Mouse (Mus musculus) inflammation-experienced regulatory T-cells, adult 6 months (primary cell): Measurements from ENCODE around the gene Vbp1. TPM values are rescaled to one million over a fixed set of nuclear protein-coding genes. Genes with fewer than 3 reads are reported as not detected.

ENCODE experiments used
- ATAC-seq: one replicate; pipeline ENCODE4 v1.8.0; 2017
- polyA plus RNA-seq, 3 experiments: library from polyadenylated mRNA; unstranded; fragments of 100-300 nt; shearing (Covaris generic); gene quantifications; one replicate each; pipeline ENCODE4 v1.2.1; 2017

Gene Vbp1
- polyA plus RNA-seq: 100 to 1,000 TPM; 116 to 172 (median 117) TPM

DNA sequence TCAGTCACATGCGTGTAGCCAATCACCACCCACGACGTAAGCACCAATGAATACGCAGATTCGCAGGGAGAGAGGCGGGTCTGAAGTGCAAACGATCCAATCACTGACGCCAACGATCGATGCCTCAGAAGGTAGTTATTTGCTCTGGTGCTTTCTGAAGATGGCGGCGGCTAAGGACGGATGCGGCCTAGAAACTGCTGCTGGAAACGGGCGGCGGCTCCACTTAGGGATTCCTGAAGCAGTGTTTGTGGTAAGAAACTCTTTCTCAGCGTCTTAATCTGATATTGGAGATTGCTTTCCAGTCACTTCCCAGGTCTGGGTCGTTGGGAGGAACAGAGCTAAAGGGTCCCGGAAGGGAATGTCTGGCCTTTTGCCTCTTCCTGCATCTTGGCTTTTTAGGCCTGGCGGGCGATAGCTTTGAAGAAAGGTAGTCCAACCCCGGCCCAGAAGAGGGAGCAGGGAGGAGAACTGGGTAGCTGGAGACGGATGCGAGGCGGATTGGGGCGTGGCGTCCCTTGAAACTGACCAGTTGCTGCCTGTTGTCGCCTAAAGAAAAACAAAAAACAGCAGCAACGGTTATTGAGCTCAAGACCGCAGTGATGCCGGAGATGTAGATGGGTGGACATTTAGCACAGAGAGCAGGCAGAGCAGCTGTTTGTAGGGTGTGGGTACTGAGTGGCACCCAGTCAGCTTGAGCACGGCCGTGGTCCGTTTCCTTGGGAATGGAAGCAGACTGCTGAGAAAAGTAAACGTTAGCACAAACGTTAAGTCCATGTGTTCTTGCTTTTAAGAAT is at the start of gene Vbp1:
Gene Vbp1 (plus strand): TSS at position 121 of the 794 bp plus-strand sequence.
- peak; percentile 99 for ATAC-seq

DNA sequence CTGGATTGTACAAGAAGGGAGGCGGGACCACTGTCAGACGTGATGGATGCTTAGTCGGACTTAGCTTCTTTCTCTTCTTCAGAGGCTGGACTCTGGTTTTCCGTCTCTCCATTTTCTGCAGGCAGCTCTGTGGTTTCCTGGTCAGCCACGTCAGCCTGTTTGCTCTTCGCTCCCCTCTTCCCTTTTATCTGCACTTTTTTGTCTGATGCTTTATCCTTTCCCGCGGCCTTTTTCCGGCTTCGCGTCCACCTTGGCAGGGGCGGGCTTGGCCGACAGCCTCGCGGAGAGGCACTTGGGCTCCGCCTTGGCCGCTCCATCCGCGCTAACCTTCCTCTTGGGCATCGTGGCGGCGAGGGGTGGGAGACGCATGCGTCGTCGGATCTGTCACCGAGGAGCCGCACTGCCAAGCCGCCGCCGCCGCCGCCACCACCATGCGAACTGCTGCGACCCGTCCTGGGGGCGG is 38.9 kb upstream of the Vbp1 start:
- ATAC-seq: peak; percentile 32

DNA sequence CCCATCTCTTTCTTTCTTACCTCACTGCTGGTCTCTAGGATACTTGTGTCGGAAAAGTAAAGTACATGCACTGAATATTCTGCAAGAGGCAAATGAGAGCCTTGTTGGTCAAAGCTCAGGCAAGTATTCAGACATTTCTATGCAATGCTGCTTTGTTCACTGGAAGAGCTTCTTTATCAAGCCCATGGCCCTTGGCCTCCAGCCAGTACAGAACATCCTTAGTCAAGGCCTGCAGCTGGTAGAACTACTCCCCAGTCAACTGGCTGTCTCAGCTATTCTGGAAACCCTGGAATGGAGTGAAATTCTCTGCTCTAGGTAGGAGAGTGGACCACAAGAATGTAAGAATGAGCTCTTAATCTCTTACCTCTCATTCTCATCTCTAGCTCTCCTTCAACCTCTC is 24.2 kb upstream of the Vbp1 start:
- no peak for ATAC-seq

DNA sequence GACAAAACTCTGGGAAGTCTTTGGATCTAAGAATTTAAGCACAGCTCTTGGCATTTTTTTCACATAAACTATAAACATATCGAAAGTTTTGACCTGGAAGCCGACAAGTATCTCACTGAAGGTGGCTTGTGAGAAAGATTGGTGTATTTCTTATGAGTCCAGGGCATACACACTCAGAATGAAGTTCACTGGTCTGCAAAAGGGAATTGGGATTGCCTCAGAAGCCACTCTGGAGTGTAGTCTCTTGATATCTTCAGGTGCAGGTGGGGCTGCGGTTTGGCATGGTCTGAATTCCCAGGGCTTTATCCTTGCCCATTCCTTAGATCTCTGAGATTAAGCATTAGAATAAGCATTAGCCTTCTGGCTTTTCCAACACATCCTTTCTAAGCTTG is 316 bp upstream of the Vbp1 start:
- ATAC-seq: peak; percentile 3

DNA sequence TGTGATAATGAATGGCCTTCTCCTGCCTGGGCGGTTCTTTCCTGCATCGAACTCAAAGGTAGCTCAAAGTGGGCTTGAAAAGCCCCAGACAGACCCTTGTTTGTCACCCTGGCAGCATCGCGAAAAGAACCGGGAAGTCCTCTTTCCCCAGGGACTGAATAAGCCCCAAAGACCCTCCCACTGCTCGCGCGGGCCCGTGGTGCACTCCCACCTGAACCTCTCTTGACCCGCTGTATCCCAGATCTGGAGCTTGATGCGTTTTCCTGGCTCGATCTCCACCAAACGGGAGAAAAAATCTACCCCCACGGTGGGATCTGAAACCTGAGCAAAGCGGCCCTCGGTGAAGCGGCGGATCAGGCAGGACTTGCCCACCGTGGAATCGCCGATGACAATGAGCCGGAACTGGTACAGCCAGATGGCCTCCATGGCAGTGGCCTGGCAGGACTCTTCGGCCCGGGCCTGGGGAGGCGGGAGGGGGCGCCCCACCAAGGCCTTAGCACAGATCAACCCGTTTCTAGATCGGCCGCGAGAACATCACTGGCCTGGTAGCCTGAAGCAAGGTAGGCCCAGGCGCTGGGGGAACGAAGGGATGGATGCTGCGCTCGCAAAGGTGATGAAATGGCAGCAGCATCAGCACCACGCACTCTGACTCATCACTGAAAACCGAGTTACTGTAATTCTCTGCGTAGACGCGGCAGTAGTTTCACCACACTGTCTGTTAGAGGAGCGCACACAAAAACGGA is 63.7 kb downstream of the Vbp1 start, which contains the start of gene Rab39b:
Gene Rab39b (minus strand): TSS at position 650 of the 743 bp plus-strand sequence.
- ATAC-seq: peak; percentile 92

DNA sequence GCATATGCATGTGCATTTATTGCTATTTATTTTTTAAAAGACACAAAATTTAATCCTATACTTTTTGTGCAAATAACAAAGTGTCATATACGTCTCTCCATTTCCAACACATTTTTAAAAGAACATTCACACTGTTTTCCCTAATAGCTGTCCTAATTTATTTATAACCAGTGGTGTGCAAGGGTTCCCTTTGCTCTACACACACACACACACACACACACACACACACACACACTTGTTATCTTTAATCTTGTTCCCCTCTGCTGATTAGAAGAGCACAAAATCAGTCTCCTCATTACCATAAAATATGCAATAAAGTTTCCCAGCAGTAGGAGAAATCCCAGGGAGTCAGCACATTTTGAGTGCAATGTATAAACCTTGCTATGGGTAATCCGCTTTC is 64.4 kb downstream of the Vbp1 start:
- ATAC-seq: no peak

Other genes starting within 250 kb of the Vbp1 start
- 100 to 1,000 TPM in 2 of 3 experiments, 10 to 100 TPM in 1; 78.5 to 160 (median 121) TPM for gene Fundc2, start 131.9 kb upstream of the Vbp1 start, polyA plus RNA-seq
- 1 to 10 TPM in 2 of 3 experiments, under 1 TPM in 1; 0.72 to 1.8 (median 1.1) TPM for gene F8, start 131.7 kb upstream of the Vbp1 start, polyA plus RNA-seq
- 10 to 100 TPM; 16.4 to 20.4 (median 19.4) TPM for gene Cmc4, start 97.7 kb upstream of the Vbp1 start, polyA plus RNA-seq
- 1 to 10 TPM; 6.9 to 9.4 (median 8.4) TPM for gene Mtcp1, start 97.7 kb upstream of the Vbp1 start, polyA plus RNA-seq
- 100 to 1,000 TPM in 1 of 3 experiments, 10 to 100 TPM in 2; 49.6 to 100 (median 76.0) TPM for gene Brcc3, start 97.7 kb upstream of the Vbp1 start, polyA plus RNA-seq
- 1 to 10 TPM; 1.8 to 4.7 (median 2.1) TPM for gene Rab39b, start 63.9 kb downstream of the Vbp1 start, polyA plus RNA-seq